Mouse (Mus musculus) small intestine, adult 2 months (tissue): Measurements from ENCODE around the gene Atp1b2.

Experiments
- CTCF ChIP-seq: fragments of 200-500 bp; IDR thresholded peaks from 2 replicates; pipeline ENCODE4 v1.5.1; 2012; ENCODE audit warnings: low read depth, mild to moderate bottlenecking, control low read depth, inconsistent platforms, low read length, moderate library complexity, mixed read lengths; ENCODE audit not compliant: insufficient replicate concordance, insufficient read length; ENCODE audit errors: extremely low read depth
- POLR2A ChIP-seq: fragments of 200-500 bp; IDR thresholded peaks from 2 replicates; pipeline ENCODE4 v1.6.1; 2012; ENCODE audit warnings: low read depth, mild to moderate bottlenecking, control low read depth, inconsistent platforms, low read length, moderate library complexity

- TF ChIP-seq POLR2A: no peak
- TF ChIP-seq CTCF: no peak
Measured at GRCm38 (mm10) chr11:69590622-69591021, 15.1 kb downstream of the Atp1b2 start.
